Mouse (Mus musculus) brain, adult 2 months (tissue): ENCODE measurements at regions not wholly inside any gene's neighbourhood (a gene's known extent, or its start where the extent isn't known, plus 50 kb on each side); places are given as distances from the start of the nearest gene placed in this dataset.
"Not testable (repeated sequence)": the region's sequence is repeated elsewhere in the genome, so short reads cannot be mapped to it uniquely, and the experiment has no call there.

Experiments used
- DNase-seq: peaks from one replicate; pipeline ENCODE4 v3.0.0; 2011; ENCODE audit warnings: low read depth, low spot score

- DNase-seq: no peak
Measured at GRCm38 (mm10) chrX:94785983-94786382, 61.6 kb downstream of the Zxdb start.

- peak; percentile 8 for DNase-seq
Measured at GRCm38 (mm10) chrX:94788331-94788920, 64.1 kb downstream of the Zxdb start.

GRCm38 (mm10) chrX:94796845-94797244 lies 72.5 kb downstream of the Zxdb start:
- DNase-seq: not testable (repeated sequence)

GRCm38 (mm10) chrX:94797348-94798182 lies 73.2 kb downstream of the Zxdb start:
- DNase-seq: not testable (repeated sequence)

- DNase-seq: not testable (repeated sequence)
Measured at GRCm38 (mm10) chrX:94798183-94798619, 73.8 kb downstream of the Zxdb start.

- not testable (repeated sequence) for DNase-seq
Measured at GRCm38 (mm10) chrX:94812760-94813159, 88.4 kb downstream of the Zxdb start.

GRCm38 (mm10) chrX:94827524-94827923 lies 103.2 kb downstream of the Zxdb start:
- not testable (repeated sequence) for DNase-seq

GRCm38 (mm10) chrX:94844110-94844779 lies 119.9 kb downstream of the Zxdb start:
- DNase-seq: peak; percentile 43

GRCm38 (mm10) chrX:94849549-94849948 lies 125.2 kb downstream of the Zxdb start:
- not testable (repeated sequence) for DNase-seq

- no peak for DNase-seq
Measured at GRCm38 (mm10) chrX:94857501-94857900, 133.1 kb downstream of the Zxdb start.

- no peak for DNase-seq
Measured at GRCm38 (mm10) chrX:94857954-94858353, 133.6 kb downstream of the Zxdb start.

- no peak for DNase-seq
Measured at GRCm38 (mm10) chrX:94863123-94863522, 138.8 kb downstream of the Zxdb start.

GRCm38 (mm10) chrX:94865531-94866502 lies 141.4 kb downstream of the Zxdb start:
- peak; percentile 86 for DNase-seq

GRCm38 (mm10) chrX:94883547-94883946 lies 142.9 kb downstream of the Spin4 start:
- not testable (repeated sequence) for DNase-seq
